In genomic region chr10:64588116-64588515, GRCm38 (mm10) we compare ENCODE assay signal across 10 mouse cellular contexts.
A peak's percentile ranks its signal among the peaks of the same experiment; 100 is the strongest.
DNase-seq lines count a peak whose midpoint lies in the region; ATAC-seq lines count a peak whose summit lies in the region.
"Had no signal": no experiment of that assay in that cellular context is flagged by ENCODE, and none has a peak within 500 bp of the region (broad histone marks: within the 10 kb centered on the region; RNA-seq: fewer than 3 reads in every experiment).

No protein-coding gene starts in this region.

- no peak for ATAC-seq in erythroblast, adult 5-6 weeks (replicated peaks; ENCODE audit: low FRiP score, poor library complexity, severe bottlenecking)
- ATAC-seq: forebrain, embryonic 16.5 days had no signal

- DNase-seq in brain, adult 2 months (ENCODE audit: low read depth, low spot score): peak; percentile 87
- DNase-seq in cerebellum, adult 9-10 months: peak; percentile 22
- peak; percentile 11 to 46 for DNase-seq in layer of hippocampus, adult 18-20 months (ENCODE audit: low spot score in 2 of 2)
- DNase-seq in left cerebral cortex, postnatal 14 days (ENCODE audit: low spot score in 2 of 2): peak; percentile 57 to 62
- DNase-seq in adrenal gland, adult 2 months: no peak
- no peak for DNase-seq in gastrocnemius, postnatal 25 days
- no peak for DNase-seq in thymus, postnatal 36 days
- DNase-seq: kidney, adult 9 months had no signal

- intact Hi-C loops in left cerebral cortex, postnatal 14 days (cut with DNase I): no loop called here

Comparison
In these comparisons a context has a peak if more than half of its experiments do, and no peak if none do; other contexts are left out.
1. DNase-seq: peak in brain, adult 2 months (single experiment), cerebellum, adult 9-10 months (single experiment), layer of hippocampus, adult 18-20 months (2 of 2) and left cerebral cortex, postnatal 14 days (2 of 2); none in adrenal gland, adult 2 months (single experiment), gastrocnemius, postnatal 25 days (single experiment) and thymus, postnatal 36 days (0 of 2).